Mouse (Mus musculus) monocyte, adult 5-6 weeks (primary cell): ENCODE measurements around the gene Pak4. TPM values are rescaled to one million over a fixed set of nuclear protein-coding genes. Genes with fewer than 3 reads are reported as not detected.
A peak's percentile ranks its signal among the peaks of the same experiment; 100 is the strongest.
"Not testable (repeated sequence)": the region's sequence is repeated elsewhere in the genome, so short reads cannot be mapped to it uniquely, and the experiment has no call there.

ENCODE experiments used
- ATAC-seq: fragments of 153-309, 156-312 bp; replicated peaks from 2 replicates; pipeline ENCODE4 v1.8.0; 2017; ENCODE audit warnings: mild to moderate bottlenecking; ENCODE audit not compliant: low TSS enrichment, insufficient number of reproducible peaks, severe bottlenecking, poor library complexity, low FRiP score
- total RNA-seq: library from RNA; stranded (forward); fragments of 200-1000, 200-491, 200-594 nt; gene quantifications from 3 replicates; pipeline ENCODE4 v1.2.3, GENCODE M21; 2017

Gene Pak4
- total RNA-seq, 1 experiment from 2014 or later, result 4.7 TPM

DNA sequence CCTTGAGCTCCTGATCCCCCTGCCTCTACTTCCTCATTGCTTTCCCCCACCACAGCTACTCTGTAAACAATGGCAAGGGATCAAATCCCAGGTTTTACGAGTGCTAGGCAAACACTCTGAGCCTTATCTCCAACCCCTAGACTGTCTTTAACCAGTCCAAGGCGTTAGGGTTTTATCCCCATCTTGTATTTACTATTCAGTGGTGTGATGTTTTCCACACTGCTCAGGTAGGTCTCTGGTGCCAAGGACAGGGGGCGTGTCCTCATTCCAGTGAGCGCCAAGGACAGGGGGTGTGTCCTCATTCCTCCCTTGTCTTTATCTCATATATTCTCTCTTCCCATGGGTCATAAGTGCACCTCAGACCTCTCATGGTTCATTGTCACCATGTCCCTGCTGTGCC is 57.5 kb downstream of the Pak4 start, which contains the start of gene Sycn:
Gene Sycn, plus strand, starts transcription at position 360 of the 400 bp plus-strand sequence.
- ATAC-seq, result no peak

DNA sequence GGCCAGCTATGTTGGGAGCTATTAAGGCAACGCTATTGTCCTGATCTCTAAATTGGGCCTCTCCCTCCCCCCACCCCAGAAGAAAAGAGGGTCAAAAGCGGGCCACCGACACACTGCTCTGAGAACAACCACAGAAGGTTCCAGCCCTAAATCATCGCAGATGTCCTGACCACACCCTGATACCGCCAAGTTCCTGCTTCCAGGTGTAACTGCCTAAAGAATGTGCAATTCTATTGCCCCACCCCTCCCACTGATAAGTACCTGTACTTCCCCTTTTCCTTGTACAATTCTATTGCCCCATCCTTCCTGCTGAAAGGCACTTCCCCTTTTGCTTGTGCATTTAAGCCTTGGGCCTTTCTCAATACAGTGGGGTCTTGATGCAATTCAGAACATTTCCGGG is 59.1 kb downstream of the Pak4 start:
- ATAC-seq, result not testable (repeated sequence)

DNA sequence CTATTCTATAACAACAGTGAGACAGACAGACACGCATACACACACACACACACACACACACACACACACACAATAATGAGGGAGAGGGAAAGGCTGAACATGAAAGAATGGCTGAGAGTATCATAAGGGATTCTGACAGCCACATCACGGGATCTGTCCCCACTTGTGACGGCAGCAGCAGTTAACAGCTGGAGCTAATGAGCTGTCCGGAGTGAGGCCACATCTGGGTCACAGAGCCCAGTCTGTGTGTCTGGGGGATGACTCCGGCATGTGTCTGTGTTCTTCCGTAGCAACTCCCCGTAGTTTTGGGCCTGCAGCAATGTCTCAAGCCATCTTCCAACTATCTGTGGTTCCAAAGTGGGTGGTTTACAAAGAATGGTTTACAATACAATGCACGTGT is 66.0 kb downstream of the Pak4 start:
- no peak for ATAC-seq

DNA sequence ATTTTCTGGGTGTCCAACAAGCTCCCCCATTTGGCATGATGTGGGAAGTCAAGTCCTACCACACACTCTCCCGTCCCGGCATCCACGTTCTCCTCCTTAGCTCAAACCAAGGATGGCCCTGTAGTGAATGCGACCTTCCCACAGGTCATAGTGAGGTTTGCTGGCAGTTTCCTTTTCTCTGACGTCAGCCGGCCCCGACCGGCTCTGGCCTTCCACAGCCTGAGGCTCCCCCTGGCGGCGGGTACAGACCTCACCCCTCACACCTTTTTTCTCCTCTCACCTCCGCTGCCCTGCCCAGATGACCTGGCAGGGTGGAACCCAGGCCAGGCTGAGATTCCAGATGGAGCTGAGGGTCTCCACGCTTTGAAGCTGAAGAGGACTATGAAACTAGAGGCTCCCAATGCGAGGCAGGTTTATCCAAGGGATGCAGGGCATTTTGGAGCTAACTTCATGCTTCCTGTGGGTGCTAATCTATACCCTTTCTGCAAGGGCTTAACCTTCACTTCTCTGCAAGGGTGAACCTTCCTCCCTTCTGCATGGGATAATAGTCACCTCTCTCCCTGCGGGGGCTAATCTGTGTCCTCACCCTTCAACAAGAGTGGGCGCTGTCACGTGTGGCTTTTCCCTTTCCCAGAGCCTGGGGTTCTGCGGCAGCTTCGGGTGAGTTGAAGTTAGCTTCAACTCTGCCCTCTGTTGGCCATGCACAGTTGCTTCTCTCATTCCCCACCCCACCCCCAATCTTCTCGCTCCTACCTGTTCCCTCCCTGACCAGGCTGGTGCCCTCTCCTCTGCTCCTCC is 69.9 kb downstream of the Pak4 start:
- peak; percentile 87 for ATAC-seq

DNA sequence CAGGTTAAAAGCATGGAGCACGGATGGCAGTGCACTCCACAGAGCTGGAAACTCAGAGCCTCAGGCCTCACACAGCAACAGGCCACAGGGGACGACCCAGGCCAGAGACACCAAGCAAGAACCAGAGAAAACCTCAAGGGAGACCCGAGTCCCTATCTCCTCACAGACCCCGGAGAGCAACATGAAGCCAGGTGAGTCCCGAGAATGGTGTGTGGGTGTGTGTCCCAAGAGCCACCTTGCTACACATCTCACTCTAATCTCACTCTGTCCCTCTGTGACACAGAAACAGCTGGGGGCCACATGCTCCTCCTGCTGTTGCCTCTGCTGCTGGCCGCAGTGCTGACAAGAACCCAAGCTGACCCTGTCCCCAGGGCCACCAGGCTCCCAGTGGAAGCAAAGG is 75.4 kb downstream of the Pak4 start, which contains the start of gene Ifnl3:
Gene Ifnl3, plus strand, starts transcription at position 301 of the 400 bp plus-strand sequence.
- ATAC-seq, result not testable (repeated sequence)

DNA sequence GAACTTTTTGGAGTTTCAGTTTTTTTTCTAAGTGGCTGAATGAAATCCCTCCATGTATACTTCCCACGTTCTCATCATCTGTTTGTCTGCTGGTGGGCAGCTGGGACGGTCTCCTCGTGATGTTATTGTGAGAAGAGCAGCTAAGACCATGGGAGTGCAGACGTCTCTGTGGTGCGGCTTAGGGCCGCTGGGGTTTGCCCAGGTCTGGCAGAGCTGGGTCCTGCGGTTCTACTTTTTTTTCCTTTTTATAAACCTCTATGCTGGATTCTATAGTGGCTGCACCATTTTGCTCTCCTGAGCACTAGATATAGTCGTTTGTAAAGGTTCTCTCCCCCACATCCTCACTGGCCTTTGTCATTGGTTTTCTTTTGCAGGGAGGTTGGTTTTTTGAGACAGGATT is 86.5 kb downstream of the Pak4 start:
- no peak for ATAC-seq

DNA sequence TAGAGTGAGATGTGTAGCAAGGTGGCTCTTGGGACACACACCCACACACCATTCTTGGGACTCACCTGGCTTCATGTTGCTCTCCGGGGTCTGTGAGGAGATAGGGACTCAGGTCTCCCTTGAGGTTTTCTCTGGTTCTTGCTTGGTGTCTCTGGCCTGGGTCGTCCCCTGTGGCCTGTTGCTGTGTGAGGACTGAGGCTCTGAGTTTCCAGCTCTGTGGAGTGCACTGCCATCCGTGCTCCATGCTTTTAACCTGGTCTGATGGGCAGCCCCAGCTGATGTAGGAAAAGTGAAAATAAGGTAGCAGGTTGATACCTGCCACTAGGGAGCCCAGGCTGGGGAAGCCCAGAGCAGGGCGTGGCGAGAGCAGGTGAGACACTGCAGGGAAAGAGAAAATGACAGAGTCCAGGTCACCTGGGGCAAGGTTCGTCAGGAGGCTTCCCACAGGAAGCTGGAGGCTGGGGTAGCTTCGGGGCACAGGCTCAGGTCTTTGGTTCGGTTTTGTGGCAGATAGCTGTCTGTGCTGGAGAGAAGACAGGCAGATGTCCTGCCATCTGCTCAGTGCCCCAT is 87.5 kb downstream of the Pak4 start, which contains the start of gene Ifnl2:
Gene Ifnl2, minus strand, starts transcription at position 51 of the 570 bp plus-strand sequence.
- not testable (repeated sequence) for ATAC-seq

DNA sequence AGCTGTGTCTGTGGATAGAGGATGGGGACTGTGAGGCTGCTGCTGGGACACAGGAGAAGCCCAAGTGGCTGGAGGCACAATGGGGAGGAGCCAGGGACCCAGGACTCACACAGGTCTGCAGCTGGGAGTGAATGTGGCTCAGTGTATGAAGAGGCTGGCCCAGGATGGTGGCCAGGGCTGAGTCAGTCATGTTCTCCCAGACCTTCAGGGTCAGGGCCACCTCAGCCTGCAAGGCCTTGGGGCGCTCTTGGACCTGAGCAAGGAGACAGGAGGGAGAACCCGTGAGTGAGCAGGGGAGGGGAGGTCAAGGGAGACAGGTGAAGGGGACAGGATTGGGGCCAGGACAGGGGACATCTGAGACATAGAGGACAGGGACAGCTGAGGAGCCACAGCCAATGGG is 88.9 kb downstream of the Pak4 start:
- not testable (repeated sequence) for ATAC-seq

Other genes starting within 250 kb of the Pak4 start
- gene Rps16, start 247.5 kb downstream of the Pak4 start, total RNA-seq, result 691 to 731 TPM (median 723 TPM) in 3 replicates
- 8.4 to 13.1 TPM (median 12.7 TPM) in 3 replicates for gene Plekhg2, start 225.6 kb downstream of the Pak4 start, total RNA-seq
- gene Zfp36, start 217.9 kb downstream of the Pak4 start, total RNA-seq, result 140 to 403 TPM (median 154 TPM) in 3 replicates
- 6.9 to 12.3 TPM (median 12.0 TPM) in 3 replicates for gene Med29, start 205.5 kb downstream of the Pak4 start, total RNA-seq
- gene Paf1, start 205.2 kb downstream of the Pak4 start, total RNA-seq, result 162 to 264 TPM (median 189 TPM) in 3 replicates
- gene Gmfg, start 160.7 kb downstream of the Pak4 start, total RNA-seq, result 496 to 674 TPM (median 637 TPM) in 3 replicates
- 0.78 to 1.3 TPM in 2 of 3 replicates, not detected in the other for gene Lrfn1, start 146.2 kb downstream of the Pak4 start, total RNA-seq
- gene Ifnl2, start 87.7 kb downstream of the Pak4 start, total RNA-seq, result not detected in 3 replicates
- gene Ifnl3, start 75.3 kb downstream of the Pak4 start, total RNA-seq, result not detected in 3 replicates
- not detected in 3 replicates for gene Sycn, start 57.3 kb downstream of the Pak4 start, total RNA-seq
- not detected in 3 replicates for gene Nccrp1, start 50.9 kb downstream of the Pak4 start, total RNA-seq
- gene Samd4b, start within 50 bp of the Pak4 start, total RNA-seq, result 7.1 to 11.4 TPM (median 10.1 TPM) in 3 replicates
- not detected in 3 replicates for gene Acp7, start 33.1 kb upstream of the Pak4 start, total RNA-seq
- gene Fbxo27, start 94.7 kb upstream of the Pak4 start, total RNA-seq, result 0.64 to 1.3 TPM (median 0.87 TPM) in 3 replicates
- gene Fbxo17, start 118.6 kb upstream of the Pak4 start, total RNA-seq, result 4.9 TPM in 1 of 3 replicates, not detected in the others
- gene Mrps12, start 143.6 kb upstream of the Pak4 start, total RNA-seq, result 31.4 to 44.6 TPM (median 33.7 TPM) in 3 replicates
- 2.7 to 8.8 TPM (median 3.8 TPM) in 3 replicates for gene Sars2, start 143.8 kb upstream of the Pak4 start, total RNA-seq
- gene Ccer2, start 158.0 kb upstream of the Pak4 start, total RNA-seq, result not detected in 3 replicates
- gene Sirt2, start 168.6 kb upstream of the Pak4 start, total RNA-seq, result 32.9 to 55.7 TPM (median 54.2 TPM) in 3 replicates
- 25.0 to 46.0 TPM (median 30.1 TPM) in 3 replicates for gene Nfkbib, start 169.3 kb upstream of the Pak4 start, total RNA-seq
- 57.3 to 157 TPM (median 67.9 TPM) in 3 replicates for gene Rinl, start 190.8 kb upstream of the Pak4 start, total RNA-seq
- gene Hnrnpl, start 210.4 kb upstream of the Pak4 start, total RNA-seq, result 279 to 373 TPM (median 301 TPM) in 3 replicates
- 48.7 to 61.1 TPM (median 56.4 TPM) in 3 replicates for gene Ech1, start 227.0 kb upstream of the Pak4 start, total RNA-seq
- 1.2 to 7.4 TPM (median 5.5 TPM) in 3 replicates for gene Lgals4, start 235.7 kb upstream of the Pak4 start, total RNA-seq